Mouse (Mus musculus) hindbrain, embryonic 15.5 days (tissue): ENCODE measurements around the gene Cetn3. TPM values are rescaled to one million over a fixed set of nuclear protein-coding genes. Genes with fewer than 3 reads are reported as not detected.

Experiments
- ATAC-seq: fragments of 200-750 bp; cut with Nextera tagmentation; 2 replicates; pipeline ENCODE4 v1.8.0; 2017; ENCODE audit warnings: low read depth, moderate number of reproducible peaks, moderate TSS enrichment; ENCODE audit not compliant: low FRiP score
- H3K27ac ChIP-seq: fragments of 300-500 bp; sonication (generic); replicated peaks from 2 replicates; pipeline ENCODE4 v1.5.1; 2015; ENCODE audit warnings: mild to moderate bottlenecking, inconsistent platforms
- H3K27me3 ChIP-seq: fragments of 300-500 bp; sonication (generic); 2 replicates; pipeline ENCODE4 v1.6.1; 2015; ENCODE audit warnings: control low read depth, inconsistent platforms
- H3K36me3 ChIP-seq: fragments of 300-500 bp; sonication (generic); 2 replicates; pipeline ENCODE4 v1.6.1; 2015; ENCODE audit warnings: control low read depth, inconsistent platforms
- H3K4me1 ChIP-seq: fragments of 300-500 bp; sonication (generic); replicated peaks from 2 replicates; pipeline ENCODE4 v1.6.1; 2015; ENCODE audit warnings: control low read depth, inconsistent platforms
- H3K4me2 ChIP-seq: fragments of 300-500 bp; sonication (generic); 2 replicates; pipeline ENCODE4 v1.6.1; 2015; ENCODE audit warnings: moderate library complexity, mild to moderate bottlenecking, inconsistent platforms
- H3K4me3 ChIP-seq: fragments of 300-500 bp; sonication (generic); 2 replicates; pipeline ENCODE4 v1.5.1; 2015; ENCODE audit warnings: mild to moderate bottlenecking, inconsistent platforms
- H3K9ac ChIP-seq: fragments of 300-500 bp; sonication (generic); 2 replicates; pipeline ENCODE4 v1.6.1; 2015; ENCODE audit warnings: inconsistent platforms
- H3K9me3 ChIP-seq: fragments of 300-500 bp; sonication (generic); 2 replicates; pipeline ENCODE4 v1.6.1; 2016; ENCODE audit warnings: control low read depth, inconsistent platforms
- WGBS: fragments of 180-500 bp; shearing (Covaris S2); methylation state at CpG from one replicate; pipeline ENCODE4 v1.1.7; 2015; 5-methylcytosine and 5-hydroxymethylcytosine counted together
- polyA plus RNA-seq: library from polyadenylated mRNA; unstranded; fragments of >200 nt; fragmentation: Nextera tagmentation; extraction: Ambion mirVana; gene quantifications from 2 replicates; pipeline ENCODE4 v1.2.1, GENCODE M21; 2015

Cetn3 gene
- polyA plus RNA-seq, 1 experiment from 2014 or later, result 215 TPM

GRCm38 (mm10) chr13:81828486-81828885 is 45.6 kb downstream of the Cetn3 start:
- peak; percentile 77; the same call in 1 of the 2 replicates for ATAC-seq
- WGBS, result 26% methylated on average over 6 of the region's 6 CpGs
- no peak overlapping the region for H3K4me3 ChIP-seq

GRCm38 (mm10) chr13:81831838-81832237 is 49.0 kb downstream of the Cetn3 start:
- Histone ChIP-seq H3K4me1 (0 out of 2 replicates have a peak, but pooled peaks cover 4% of the 10 kb centered on the region), H3K36me3 (no peaks in the 10 kb centered on the region), H3K9me3 (no peaks in the 10 kb centered on the region), H3K9ac (no peak overlapping the region), H3K4me3 (no peak overlapping the region), H3K27me3 (no peaks in the 10 kb centered on the region), H3K4me2 (no peak overlapping the region), H3K27ac (no peak overlapping the region)
- 87% methylated on average over 7 of the region's 7 CpGs for WGBS
- ATAC-seq, result no peak

More at GRCm38 (mm10) chr13:81828486-81828885, 45.6 kb downstream of the Cetn3 start:
- H3K27ac ChIP-seq, result no peak overlapping the region
- no peaks in the 10 kb centered on the region for H3K9me3 ChIP-seq
- H3K4me1 ChIP-seq, result 0 out of 2 replicates have a peak, but pooled peaks cover 4% of the 10 kb centered on the region
- H3K36me3 ChIP-seq, result no peaks in the 10 kb centered on the region
- no peak overlapping the region for H3K9ac ChIP-seq
- no peaks in the 10 kb centered on the region for H3K27me3 ChIP-seq
- no peak overlapping the region for H3K4me2 ChIP-seq

- ATAC-seq, result no peak
- Histone ChIP-seq H3K9me3 (no peaks in the 10 kb centered on the region), H3K36me3 (no peaks in the 10 kb centered on the region), H3K4me2 (no peak overlapping the region), H3K4me1 (no peaks in the 10 kb centered on the region), H3K4me3 (no peak overlapping the region), H3K27me3 (no peaks in the 10 kb centered on the region), H3K27ac (no peak overlapping the region), H3K9ac (no peak overlapping the region)
- WGBS, result 82% methylated on average over 9 of the region's 9 CpGs
Measured at GRCm38 (mm10) chr13:81836386-81837177, 53.7 kb downstream of the Cetn3 start.

GRCm38 (mm10) chr13:81838016-81838415 is 55.1 kb downstream of the Cetn3 start:
- no peak overlapping the region for H3K4me3 ChIP-seq
- no peaks in the 10 kb centered on the region for H3K27me3 ChIP-seq
- H3K9me3 ChIP-seq, result no peaks in the 10 kb centered on the region
- WGBS, result 92% methylated on average over 5 of the region's 5 CpGs
- H3K4me2 ChIP-seq, result no peak overlapping the region
- no peaks in the 10 kb centered on the region for H3K36me3 ChIP-seq
- no peak overlapping the region for H3K27ac ChIP-seq
- no peak for ATAC-seq
- H3K9ac ChIP-seq, result no peak overlapping the region
- H3K4me1 ChIP-seq, result no peaks in the 10 kb centered on the region

GRCm38 (mm10) chr13:81838948-81839347 is 56.1 kb downstream of the Cetn3 start:
- H3K4me3 ChIP-seq, result no peak overlapping the region
- no peaks in the 10 kb centered on the region for H3K36me3 ChIP-seq
- no peaks in the 10 kb centered on the region for H3K4me1 ChIP-seq
- H3K27me3 ChIP-seq, result no peaks in the 10 kb centered on the region
- ATAC-seq, result no peak
- no peak overlapping the region for H3K4me2 ChIP-seq
- H3K27ac ChIP-seq, result no peak overlapping the region
- no peaks in the 10 kb centered on the region for H3K9me3 ChIP-seq
- no peak overlapping the region for H3K9ac ChIP-seq

- no peak overlapping the region for H3K9ac ChIP-seq
- H3K4me3 ChIP-seq, result no peak overlapping the region
- WGBS, result 69% methylated on average over 5 of the region's 5 CpGs
- no peaks in the 10 kb centered on the region for H3K9me3 ChIP-seq
- H3K4me1 ChIP-seq, result no peaks in the 10 kb centered on the region
- H3K27me3 ChIP-seq, result no peaks in the 10 kb centered on the region
- H3K27ac ChIP-seq, result no peak overlapping the region
- no peak for ATAC-seq
- no peak overlapping the region for H3K4me2 ChIP-seq
- H3K36me3 ChIP-seq, result no peaks in the 10 kb centered on the region
Measured at GRCm38 (mm10) chr13:81840246-81840645, 57.4 kb downstream of the Cetn3 start.

- Histone ChIP-seq H3K9ac (no peak overlapping the region), H3K27ac (no peak overlapping the region), H3K27me3 (no peaks in the 10 kb centered on the region), H3K4me3 (no peak overlapping the region), H3K4me2 (no peak overlapping the region), H3K9me3 (no peaks in the 10 kb centered on the region), H3K36me3 (no peaks in the 10 kb centered on the region), H3K4me1 (no peaks in the 10 kb centered on the region)
- WGBS, result 72% methylated on average over 5 of the region's 5 CpGs
- ATAC-seq, result no peak
Measured at GRCm38 (mm10) chr13:81840646-81841045, 57.8 kb downstream of the Cetn3 start.

- H3K36me3 ChIP-seq, result no peaks in the 10 kb centered on the region
- no peak for ATAC-seq
- no peaks in the 10 kb centered on the region for H3K4me1 ChIP-seq
- no peak overlapping the region for H3K4me2 ChIP-seq
- no peak overlapping the region for H3K4me3 ChIP-seq
- no peaks in the 10 kb centered on the region for H3K9me3 ChIP-seq
- no peak overlapping the region for H3K27ac ChIP-seq
- WGBS, result 79% methylated on average over 6 of the region's 6 CpGs
- H3K9ac ChIP-seq, result no peak overlapping the region
- H3K27me3 ChIP-seq, result no peaks in the 10 kb centered on the region
Measured at GRCm38 (mm10) chr13:81842278-81842677, 59.4 kb downstream of the Cetn3 start.

Other genes starting within 250 kb of the Cetn3 start
- 10.6 and 13.8 TPM in 2 replicates for gene Adgrv1, start 149.9 kb upstream of the Cetn3 start, polyA plus RNA-seq
- 17.3 and 19.3 TPM in 2 replicates for gene Lysmd3, start 125.4 kb upstream of the Cetn3 start, polyA plus RNA-seq
- 5.3 and 5.8 TPM in 2 replicates for gene Polr3g, start 72.1 kb upstream of the Cetn3 start, polyA plus RNA-seq
- 50.0 and 52.1 TPM in 2 replicates for gene Mblac2, start 71.7 kb upstream of the Cetn3 start, polyA plus RNA-seq